Mouse (Mus musculus): ENCODE data around the gene Usf2. TPM values are rescaled to one million over a fixed set of nuclear protein-coding genes. Genes with fewer than 3 reads are reported as not detected.

Usf2 gene
- total and polyA plus RNA-seq, 3 experiments, result 146 to 376 (median 166) TPM

DNA sequence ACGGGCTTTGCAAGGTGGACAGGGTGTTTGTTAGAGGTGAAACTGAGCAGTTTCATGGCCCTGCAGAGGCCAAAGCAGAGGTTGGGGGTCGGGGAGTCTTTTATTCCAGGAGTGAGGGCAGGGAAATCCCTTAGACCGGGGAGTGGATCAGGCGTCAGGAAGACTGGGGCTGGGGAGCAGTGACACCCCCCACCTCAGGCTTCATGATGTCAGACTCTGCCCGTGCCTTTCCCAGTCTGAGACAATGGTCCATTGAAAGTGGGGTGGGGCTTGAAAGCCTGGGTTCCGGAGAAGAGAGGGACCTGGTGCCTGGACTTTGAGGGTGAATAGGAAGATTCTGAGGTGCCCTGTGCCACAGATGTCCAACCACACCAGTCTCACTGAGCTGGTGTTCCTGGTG is 39.9 kb downstream of the Usf2 start:
- DNase-seq, result no peak

DNA sequence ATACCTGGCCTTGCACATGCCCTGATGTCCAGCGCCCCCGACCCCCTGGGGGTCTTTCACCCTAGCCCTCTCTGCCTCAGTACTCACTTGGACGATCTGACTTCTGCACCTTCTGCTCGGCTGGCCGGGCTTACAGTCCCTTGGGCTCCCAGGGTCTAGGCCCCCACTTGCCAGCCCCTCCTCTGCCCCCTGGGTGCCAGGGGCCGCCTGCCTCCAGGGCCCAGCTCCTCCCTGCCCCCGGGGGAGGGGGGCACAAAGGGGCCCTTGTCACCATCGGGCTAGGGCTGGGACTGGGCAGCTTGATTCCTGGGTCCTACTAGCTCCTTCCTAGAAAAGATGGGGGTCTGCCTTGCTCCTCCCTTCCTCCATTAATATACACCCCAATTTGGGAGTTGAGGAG is 41.9 kb downstream of the Usf2 start, which contains the start of gene Mag:
Gene Mag, minus strand, starts transcription at position 142 of the 400 bp plus-strand sequence.
- DNase-seq, result no peak

DNA sequence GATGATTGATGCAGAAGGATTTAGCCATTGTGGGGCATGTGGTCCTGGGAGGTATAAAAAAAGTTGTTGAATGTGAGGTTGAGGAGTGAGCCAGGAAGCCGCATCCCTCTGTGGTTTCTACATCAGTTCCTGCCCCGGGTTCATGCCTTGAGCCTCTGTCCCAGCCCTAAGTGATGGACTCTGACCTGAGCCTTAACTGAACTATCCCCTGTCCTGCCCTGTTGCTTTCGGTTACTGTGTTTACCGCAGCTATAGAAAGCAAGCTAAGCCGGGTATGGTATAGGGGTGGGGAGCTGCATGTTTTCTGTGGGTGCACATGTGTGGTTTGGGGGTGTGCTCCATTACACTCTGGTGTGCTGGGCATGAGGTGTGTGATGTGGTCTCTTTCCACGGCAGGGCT is 46.8 kb downstream of the Usf2 start:
- no peak for DNase-seq

DNA sequence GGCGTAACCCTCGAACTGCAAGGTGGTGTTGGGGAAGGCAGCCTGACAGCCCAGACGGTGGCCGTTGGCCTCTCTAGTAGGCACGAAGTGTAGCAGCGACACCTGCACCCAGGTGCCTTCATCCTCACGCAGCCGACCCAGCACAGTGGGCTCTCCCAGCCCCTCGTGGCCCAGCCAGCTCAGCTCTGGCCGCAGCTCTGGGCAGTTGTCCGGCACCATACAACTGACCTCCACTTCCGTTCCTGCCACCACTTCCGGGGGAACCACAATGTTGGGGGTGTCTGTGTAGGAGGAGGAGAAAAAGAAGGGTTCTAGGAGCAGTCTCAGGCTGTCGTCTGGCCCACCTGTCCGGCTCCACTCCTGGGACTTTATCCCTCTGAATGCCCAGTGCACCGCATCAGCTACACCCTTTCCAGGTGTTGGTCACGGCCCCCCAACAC is 47.6 kb downstream of the Usf2 start:
- DNase-seq, result no peak

DNA sequence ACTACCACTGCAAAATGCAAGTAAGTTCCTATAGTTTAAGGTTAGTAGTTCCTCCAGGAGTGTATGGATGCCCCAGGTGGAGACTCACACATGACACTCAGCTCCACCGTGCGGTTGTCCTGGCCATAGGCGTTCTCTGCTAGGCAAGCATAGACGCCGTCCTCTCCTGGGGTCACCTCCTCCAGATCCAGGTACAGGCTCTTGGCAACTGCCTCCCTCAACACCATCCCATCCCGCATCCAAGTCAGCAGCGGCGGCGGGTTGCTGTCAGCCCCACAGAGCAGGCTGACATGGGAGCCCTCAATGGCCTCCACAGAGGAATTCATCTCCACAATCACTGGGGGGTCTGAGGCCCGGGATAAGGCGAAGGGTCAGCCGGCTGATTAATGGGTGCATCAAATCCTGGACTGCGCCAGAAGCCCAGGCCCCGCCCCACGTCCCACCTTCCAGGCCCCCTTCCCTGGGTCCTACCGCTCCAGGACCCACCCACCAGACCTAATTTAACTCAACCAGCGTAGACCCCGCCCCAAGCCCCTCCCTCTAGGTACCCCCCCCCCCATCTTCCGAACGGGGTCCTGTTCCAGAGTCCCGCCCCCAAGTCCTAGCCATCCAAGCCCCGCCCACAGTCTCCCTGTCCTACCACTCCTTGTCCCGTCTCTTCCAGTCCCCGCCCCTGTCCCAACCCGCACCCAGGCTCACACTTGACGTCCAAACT is 48.2 kb downstream of the Usf2 start:
- no peak for DNase-seq

DNA sequence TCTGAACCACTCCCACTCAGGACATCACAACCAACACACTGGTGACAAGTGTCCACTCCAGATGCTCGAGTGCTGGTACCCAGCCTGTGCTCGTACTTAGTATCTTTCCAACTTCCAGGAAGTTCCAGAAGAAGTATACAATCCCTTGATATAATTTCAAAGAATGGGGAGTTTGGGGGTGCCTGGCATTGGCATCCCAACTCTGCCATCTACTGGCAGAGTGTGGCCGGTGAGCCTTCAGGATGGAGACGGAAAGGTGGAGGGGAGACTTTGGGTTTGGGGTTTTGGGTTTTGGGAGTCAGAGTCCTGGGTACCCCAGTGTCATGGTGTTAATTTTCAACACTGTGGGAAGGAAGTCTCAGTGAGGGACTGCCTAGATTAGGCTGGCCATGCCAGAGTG is 52.6 kb downstream of the Usf2 start:
- DNase-seq, result no peak

Other genes with a start within 250 kb of the Usf2 start
- gene Atp4a, start 244.6 kb downstream of the Usf2 start, total RNA-seq (2021), result 1 to 10 TPM; 2.0 to 3.0 TPM
- gene Atp4a, start 244.6 kb downstream of the Usf2 start, polyA plus RNA-seq (2012; rRNA removed), result 3.3 and 3.9 TPM in 2 replicates
- 100 to 1,000 TPM; 193 to 234 TPM for gene Tmem147, start 227.3 kb downstream of the Usf2 start, total RNA-seq (2021)
- gene Tmem147, start 227.3 kb downstream of the Usf2 start, polyA plus RNA-seq (2012; rRNA removed), result 333 and 341 TPM in 2 replicates
- gene Gapdhs, start 213.1 kb downstream of the Usf2 start, total RNA-seq (2021), result not detected
- not detected in 2 replicates for gene Gapdhs, start 213.1 kb downstream of the Usf2 start, polyA plus RNA-seq (2012; rRNA removed)
- gene Sbsn, start 205.3 kb downstream of the Usf2 start, total RNA-seq (2021), result 100 to 1,000 TPM; 269 to 540 TPM
- 71.3 and 81.0 TPM in 2 replicates for gene Sbsn, start 205.3 kb downstream of the Usf2 start, polyA plus RNA-seq (2012; rRNA removed)
- 1 to 10 TPM; 3.9 to 5.9 TPM for gene Dmkn, start 193.0 kb downstream of the Usf2 start, total RNA-seq (2021)
- gene Dmkn, start 193.0 kb downstream of the Usf2 start, polyA plus RNA-seq (2012; rRNA removed), result 3.5 and 7.6 TPM in 2 replicates
- gene Krtdap, start 168.9 kb downstream of the Usf2 start, total RNA-seq (2021), result not detected
- not detected in 2 replicates for gene Krtdap, start 168.9 kb downstream of the Usf2 start, polyA plus RNA-seq (2012; rRNA removed)
- 1 to 10 TPM; 1.5 to 8.9 TPM for gene Ffar2, start 133.0 kb downstream of the Usf2 start, total RNA-seq (2021)
- 5.7 and 16.5 TPM in 2 replicates for gene Ffar2, start 133.0 kb downstream of the Usf2 start, polyA plus RNA-seq (2012; rRNA removed)
- under 1 TPM; 0.26 to 0.59 TPM for gene Ffar3, start 100.6 kb downstream of the Usf2 start, total RNA-seq (2021)
- 0.30 and 1.1 TPM in 2 replicates for gene Ffar3, start 100.6 kb downstream of the Usf2 start, polyA plus RNA-seq (2012; rRNA removed)
- gene Ffar1, start 95.2 kb downstream of the Usf2 start, total RNA-seq (2021), result not detected
- not detected in 2 replicates for gene Ffar1, start 95.2 kb downstream of the Usf2 start, polyA plus RNA-seq (2012; rRNA removed)
- under 1 TPM; 0.40 to 0.97 TPM for gene Cd22, start 76.5 kb downstream of the Usf2 start, total RNA-seq (2021)
- 0.45 and 0.57 TPM in 2 replicates for gene Cd22, start 76.5 kb downstream of the Usf2 start, polyA plus RNA-seq (2012; rRNA removed)
- under 1 TPM; 0.48 to 0.63 TPM for gene Mag, start 41.9 kb downstream of the Usf2 start, total RNA-seq (2021)
- gene Mag, start 41.9 kb downstream of the Usf2 start, polyA plus RNA-seq (2012; rRNA removed), result 0.80 and 0.99 TPM in 2 replicates
- 10 to 100 TPM in 1 of 2 experiments, not detected in 1; 16.6 TPM for gene Hamp2, start 32.1 kb downstream of the Usf2 start, total RNA-seq (2021)
- 2.6 and 17.4 TPM in 2 replicates for gene Hamp2, start 32.1 kb downstream of the Usf2 start, polyA plus RNA-seq (2012; rRNA removed)
- 10 to 100 TPM in 1 of 2 experiments, not detected in 1; 49.9 TPM for gene Hamp, start 12.8 kb downstream of the Usf2 start, total RNA-seq (2021)
- gene Hamp, start 12.8 kb downstream of the Usf2 start, polyA plus RNA-seq (2012; rRNA removed), result 63.2 and 115 TPM in 2 replicates
- 10 to 100 TPM in 1 of 2 experiments, 1 to 10 TPM in 1; 9.2 to 13.7 TPM for gene Lsr, start 16.7 kb upstream of the Usf2 start, total RNA-seq (2021)
- 17.5 and 24.0 TPM in 2 replicates for gene Lsr, start 16.7 kb upstream of the Usf2 start, polyA plus RNA-seq (2012; rRNA removed)
- gene Fam187b, start 17.0 kb upstream of the Usf2 start, total RNA-seq (2021), result under 1 TPM; 0.37 to 0.59 TPM
- 0.18 and 0.38 TPM in 2 replicates for gene Fam187b, start 17.0 kb upstream of the Usf2 start, polyA plus RNA-seq (2012; rRNA removed)
- 100 to 1,000 TPM in 1 of 2 experiments, 10 to 100 TPM in 1; 61.4 to 112 TPM for gene Fxyd5, start 85.7 kb upstream of the Usf2 start, total RNA-seq (2021)
- gene Fxyd5, start 85.7 kb upstream of the Usf2 start, polyA plus RNA-seq (2012; rRNA removed), result 51.0 and 53.5 TPM in 2 replicates
- 1 to 10 TPM; 1.3 to 1.4 TPM for gene Fxyd7, start 94.7 kb upstream of the Usf2 start, total RNA-seq (2021)
- gene Fxyd7, start 94.7 kb upstream of the Usf2 start, polyA plus RNA-seq (2012; rRNA removed), result 4.4 and 9.9 TPM in 2 replicates
- 100 to 1,000 TPM; 307 to 317 TPM for gene Fxyd1, start 100.4 kb upstream of the Usf2 start, total RNA-seq (2021)
- 480 and 501 TPM in 2 replicates for gene Fxyd1, start 100.4 kb upstream of the Usf2 start, polyA plus RNA-seq (2012; rRNA removed)
- gene Lgi4, start 102.5 kb upstream of the Usf2 start, total RNA-seq (2021), result 1 to 10 TPM; 2.2 to 6.5 TPM
- gene Lgi4, start 102.5 kb upstream of the Usf2 start, polyA plus RNA-seq (2012; rRNA removed), result 3.3 and 6.2 TPM in 2 replicates
- 1 to 10 TPM; 1.3 to 3.4 TPM for gene Fxyd3, start 119.9 kb upstream of the Usf2 start, total RNA-seq (2021)
- gene Fxyd3, start 119.9 kb upstream of the Usf2 start, polyA plus RNA-seq (2012; rRNA removed), result 0.04 and 0.73 TPM in 2 replicates
- 1 to 10 TPM; 1.3 to 2.6 TPM for gene Hpn, start 158.5 kb upstream of the Usf2 start, total RNA-seq (2021)
- 1.2 and 2.4 TPM in 2 replicates for gene Hpn, start 158.5 kb upstream of the Usf2 start, polyA plus RNA-seq (2012; rRNA removed)
- gene Scn1b, start 170.2 kb upstream of the Usf2 start, total RNA-seq (2021), result 10 to 100 TPM; 10.8 to 27.8 TPM
- gene Scn1b, start 170.2 kb upstream of the Usf2 start, polyA plus RNA-seq (2012; rRNA removed), result 30.5 and 61.1 TPM in 2 replicates
- gene Gramd1a, start 199.1 kb upstream of the Usf2 start, total RNA-seq (2021), result 10 to 100 TPM; 38.5 to 50.1 TPM
- gene Gramd1a, start 199.1 kb upstream of the Usf2 start, polyA plus RNA-seq (2012; rRNA removed), result 208 and 246 TPM in 2 replicates

Data from adrenal gland, adult 2 months (tissue).